Mouse (Mus musculus): Measurements from ENCODE around the gene Smarcc1.

DNA sequence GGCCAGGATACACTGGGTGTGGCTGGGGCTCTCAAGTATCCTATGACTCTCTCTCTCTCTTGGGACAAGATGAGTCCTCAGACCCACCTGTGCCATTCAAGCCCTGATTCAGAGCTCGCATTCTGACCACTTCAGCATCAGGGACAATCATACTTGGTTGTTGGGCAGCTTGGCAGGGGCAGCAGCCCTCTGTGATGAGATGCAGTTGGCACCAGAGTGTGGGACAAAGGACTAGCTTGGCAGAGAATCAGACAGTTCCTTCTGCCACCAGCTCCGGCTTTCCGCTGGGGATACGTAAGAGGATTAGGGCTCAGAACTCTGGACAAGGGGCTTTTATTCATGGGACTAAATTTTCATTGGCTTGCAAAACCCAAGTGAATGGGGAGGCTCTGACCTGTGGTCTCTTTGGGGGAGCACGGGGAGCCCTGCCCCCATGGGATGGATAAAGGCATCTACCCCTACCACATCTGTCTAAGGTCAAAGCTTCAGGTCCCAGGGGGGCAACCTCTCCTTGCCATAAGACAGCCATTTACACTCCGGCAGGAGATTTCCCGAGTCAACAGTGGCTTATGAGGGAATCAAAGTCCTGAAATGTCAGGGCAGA is 169.9 kb downstream of the Smarcc1 start:
- TF ChIP-seq CTCF (IDR thresholded peaks at IDR 0.05; ENCODE audit: low read depth), result no peak
- no peak for TF ChIP-seq EP300 (optimal IDR thresholded peaks at IDR 0.05)
